In genomic region chr11:116022256-116022780, GRCm38 (mm10) we compare ENCODE assay signal across 9 mouse cellular contexts. TPM values are rescaled to one million over a fixed set of nuclear protein-coding genes. Genes with fewer than 3 reads are reported as not detected.
A peak's percentile ranks its signal among the peaks of the same experiment; 100 is the strongest.
DNase-seq lines count a peak whose midpoint lies in the region; ATAC-seq and TF ChIP-seq lines count a peak whose summit lies in the region.
"Had no signal": no experiment of that assay in that cellular context is flagged by ENCODE, and none has a peak within 500 bp of the region (broad histone marks: within the 10 kb centered on the region; RNA-seq: fewer than 3 reads in every experiment).

No protein-coding gene starts in this region.

- TF ChIP-seq CTCF in thymus, adult 2 months (IDR thresholded peaks at IDR 0.05; ENCODE audit: borderline replicate concordance, control insufficient read depth, extremely low read depth, insufficient read depth, low read length, poor library complexity): no peak

- no peak overlapping the region for H3K27ac ChIP-seq in heart, embryonic 12.5 days (ENCODE audit: poor library complexity, severe bottlenecking)
- H3K27ac ChIP-seq in ES-E14 (ENCODE audit: insufficient read depth, low read depth, low read length, poor library complexity, severe bottlenecking) (no peak overlapping the region), macrophage (no peak overlapping the region)
- H3K27ac ChIP-seq in hindbrain, embryonic 10.5 days: no peak overlapping the region
- H3K27ac ChIP-seq in thymus, adult 2 months (ENCODE audit: control insufficient read depth, insufficient read depth, low read length): no peak overlapping the region

- peaks cover 18% of the 10 kb centered on the region for H3K36me3 ChIP-seq in heart, embryonic 12.5 days
- H3K36me3 ChIP-seq in ES-E14 (ENCODE audit: control insufficient read depth, insufficient read depth, low read length, poor library complexity, severe bottlenecking) (peaks cover 8% of the 10 kb centered on the region), macrophage (ENCODE audit: inconsistent target) (no peaks in the 10 kb centered on the region)
- peaks cover 25% of the 10 kb centered on the region for H3K36me3 ChIP-seq in hindbrain, embryonic 10.5 days
- H3K36me3 ChIP-seq in thymus, adult 2 months (ENCODE audit: control insufficient read depth, insufficient read depth, low read length): peaks cover 20% of the 10 kb centered on the region

- DNase-seq in heart, postnatal 4 days: no peak
- DNase-seq in ES-E14 (ENCODE audit: low read depth, low spot score): no peak
- no peak for DNase-seq in hindbrain, embryonic 10.5 days (ENCODE audit: low spot score)
- no peak for DNase-seq in thymus, adult 2 months
- no peak for DNase-seq in right cerebral cortex, adult 2 months (ENCODE audit: low spot score in 2 of 2)
- no peak for DNase-seq in embryo, embryonic 11 days

- 77% methylated on average over 4 of the region's 4 CpGs for WGBS in heart, embryonic 12.5 days
- 83% methylated on average over 4 of the region's 4 CpGs for WGBS in hindbrain, embryonic 10.5 days
- 35% methylated on average over 4 of the region's 4 CpGs for WGBS in macrophage (ENCODE audit: missing documents)
- WGBS in thymus, adult 2 months: 64% methylated on average over 4 of the region's 4 CpGs

- peaks cover 45% of the 10 kb centered on the region for H3K79me2 ChIP-seq in macrophage (ENCODE audit: inconsistent target)

- no peak for TF ChIP-seq POLR2A in thymus, adult 2 months (IDR thresholded peaks at IDR 0.05; ENCODE audit: control insufficient read depth, extremely low read depth, insufficient read depth, low read length, poor library complexity)

- H3K4me2 ChIP-seq in heart, embryonic 12.5 days: peak overlapping the region; percentile 53

- H3K9me3 ChIP-seq in heart, embryonic 12.5 days (replicated peaks): no peaks in the 10 kb centered on the region
- no peaks in the 10 kb centered on the region for H3K9me3 ChIP-seq in ES-E14 (ENCODE audit: control insufficient read depth, insufficient read depth, low read depth, low read length)
- H3K9me3 ChIP-seq in hindbrain, embryonic 10.5 days: no peaks in the 10 kb centered on the region

- no peak overlapping the region for H3K9ac ChIP-seq in heart, embryonic 12.5 days
- H3K9ac ChIP-seq in ES-E14 (ENCODE audit: insufficient read depth, low read depth, low read length, poor library complexity, severe bottlenecking): no peak overlapping the region

- H3K4me1 ChIP-seq in heart, embryonic 12.5 days (replicated peaks): no peaks in the 10 kb centered on the region
- H3K4me1 ChIP-seq in ES-E14 (ENCODE audit: control insufficient read depth in 2 of 2, insufficient read depth in 2 of 2, low read length in 2 of 2, poor library complexity in 1 of 2): no peaks in the 10 kb centered on the region
- peaks cover 6% of the 10 kb centered on the region; the same call in 1 of the 2 replicates for H3K4me1 ChIP-seq in hindbrain, embryonic 10.5 days (replicated peaks)
- peaks cover 2% of the 10 kb centered on the region; the same call in 1 of the 2 replicates for H3K4me1 ChIP-seq in thymus, adult 2 months (replicated peaks; ENCODE audit: control insufficient read depth, insufficient read depth, low read length)

- in situ Hi-C loops in ES-E14 (cut with MboI; ENCODE audit: low sequenced_read_pairs in 2 of 2, unreplicated experiment in 2 of 2): no loop called here

- H3K27me3 ChIP-seq in heart, embryonic 12.5 days (replicated peaks): no peaks in the 10 kb centered on the region
- H3K27me3 ChIP-seq in hindbrain, embryonic 10.5 days (ENCODE audit: insufficient read depth, poor library complexity, severe bottlenecking): no peaks in the 10 kb centered on the region
- no peaks in the 10 kb centered on the region for H3K27me3 ChIP-seq in thymus, adult 2 months (ENCODE audit: control insufficient read depth, insufficient read depth, low read length)
- H3K27me3 ChIP-seq: Patski had no signal

- no peak for ATAC-seq in heart, embryonic 12.5 days (ENCODE audit: insufficient number of reproducible peaks, low FRiP score)

- H3K4me3 ChIP-seq in heart, embryonic 12.5 days: peak overlapping the region; percentile 40
- H3K4me3 ChIP-seq in ES-E14 (ENCODE audit: insufficient read depth in 1 of 2, low read depth in 1 of 2, low read length in 2 of 2, poor library complexity in 1 of 2, severe bottlenecking in 1 of 2) (peak overlapping the region in 1 of 2 experiments; percentile 2; a peak in 1 of 4 replicates), macrophage (ENCODE audit: inconsistent target) (peak overlapping the region; percentile 72)
- H3K4me3 ChIP-seq in hindbrain, embryonic 10.5 days: peak overlapping the region; percentile 81
- no peak overlapping the region for H3K4me3 ChIP-seq in thymus, adult 2 months (ENCODE audit: control insufficient read depth, insufficient read depth, low read length)

TF ChIP-seq in ES-E14, 5 proteins besides CTCF, POLR2A, EP300 and RAD21:
- TF ChIP-seq CHD2 (IDR thresholded peaks at IDR 0.05; ENCODE audit: low read depth, low read length) (peak; percentile 13; the same call in 1 of the 2 replicates), ZC3H11A (IDR thresholded peaks at IDR 0.05; ENCODE audit: borderline replicate concordance, low read depth, low read length) (no peak)
TF ChIP-seq in ES-E14: peak in this region for 1.

RNA-seq across cellular contexts. Expression of gene H3f3b, which starts 5.4 kb away (rescaled TPM):
- polyA plus RNA-seq in heart, embryonic 12.5 days (2016; fragmentation: Nextera tagmentation; extraction: Ambion mirVana): 742 and 759 TPM in 2 replicates
- total RNA-seq in heart, postnatal 4 days (2021): 100 to 1,000 TPM; 466 to 502 TPM
- 504 and 729 TPM in 2 replicates for total RNA-seq in ES-E14 (2012; rRNA removed)
- polyA plus RNA-seq in hindbrain, embryonic 10.5 days (2016; fragmentation: Nextera tagmentation; extraction: Ambion mirVana): 1,623 and 1,834 TPM in 2 replicates
- 1,000 to 10,000 TPM in 6 of 26 experiments, 100 to 1,000 TPM in 20; 278 to 1,753 (median 620) TPM for total RNA-seq in macrophage (2018; cell fraction: chromatin; rRNA removed)
- total RNA-seq in macrophage (2018; cell fraction: cytosol; rRNA removed): 1,000 to 10,000 TPM in 10 of 26 experiments, 100 to 1,000 TPM in 16; 554 to 1,427 (median 908) TPM
- 1,000 to 10,000 TPM in 14 of 26 experiments, 100 to 1,000 TPM in 12; 418 to 2,195 (median 1,050) TPM for total RNA-seq in macrophage (2018; cell fraction: nucleus; rRNA removed)
- 470 to 740 TPM (median 693 TPM) in 3 replicates for polyA plus RNA-seq in macrophage (2018)
- polyA plus RNA-seq in thymus, adult 2 months (2012; rRNA removed): 484 and 567 TPM in 2 replicates

RNA-seq across cellular contexts. Expression of gene Unk, which starts 7.8 kb away (rescaled TPM):
- polyA plus RNA-seq in heart, embryonic 12.5 days (2016; fragmentation: Nextera tagmentation; extraction: Ambion mirVana): 31.8 and 32.3 TPM in 2 replicates
- 10 to 100 TPM; 22.3 to 25.0 TPM for total RNA-seq in heart, postnatal 4 days (2021)
- 32.5 and 39.6 TPM in 2 replicates for total RNA-seq in ES-E14 (2012; rRNA removed)
- 47.7 and 51.3 TPM in 2 replicates for polyA plus RNA-seq in hindbrain, embryonic 10.5 days (2016; fragmentation: Nextera tagmentation; extraction: Ambion mirVana)
- total RNA-seq in macrophage (2018; cell fraction: chromatin; rRNA removed): 100 to 1,000 TPM in 17 of 26 experiments, 10 to 100 TPM in 9; 40.7 to 159 (median 109) TPM
- total RNA-seq in macrophage (2018; cell fraction: cytosol; rRNA removed): 10 to 100 TPM in 23 of 26 experiments, 1 to 10 TPM in 3; 6.1 to 21.7 (median 15.6) TPM
- total RNA-seq in macrophage (2018; cell fraction: nucleus; rRNA removed): 100 to 1,000 TPM in 1 of 26 experiments, 10 to 100 TPM in 25; 31.9 to 100 (median 64.9) TPM
- 12.2 to 20.0 TPM (median 19.4 TPM) in 3 replicates for polyA plus RNA-seq in macrophage (2018)
- 121 and 123 TPM in 2 replicates for polyA plus RNA-seq in thymus, adult 2 months (2012; rRNA removed)

RNA-seq across cellular contexts. Expression of gene Galk1, which starts 9.8 kb away (rescaled TPM):
- 151 and 152 TPM in 2 replicates for polyA plus RNA-seq in heart, embryonic 12.5 days (2016; fragmentation: Nextera tagmentation; extraction: Ambion mirVana)
- 10 to 100 TPM; 52.9 to 54.3 TPM for total RNA-seq in heart, postnatal 4 days (2021)
- 144 and 195 TPM in 2 replicates for total RNA-seq in ES-E14 (2012; rRNA removed)
- polyA plus RNA-seq in hindbrain, embryonic 10.5 days (2016; fragmentation: Nextera tagmentation; extraction: Ambion mirVana): 184 and 204 TPM in 2 replicates
- total RNA-seq in macrophage (2018; cell fraction: chromatin; rRNA removed): 1 to 10 TPM in 22 of 26 experiments, under 1 TPM in 3, not detected in 1; 0.65 to 9.0 (median 2.3) TPM
- total RNA-seq in macrophage (2018; cell fraction: cytosol; rRNA removed): 10 to 100 TPM in 13 of 26 experiments, 1 to 10 TPM in 13; 5.4 to 20.0 (median 10.4) TPM
- total RNA-seq in macrophage (2018; cell fraction: nucleus; rRNA removed): 10 to 100 TPM in 1 of 26 experiments, 1 to 10 TPM in 25; 1.3 to 14.1 (median 3.7) TPM
- polyA plus RNA-seq in macrophage (2018): 7.6 to 30.8 TPM (median 14.0 TPM) in 3 replicates
- polyA plus RNA-seq in thymus, adult 2 months (2012; rRNA removed): 110 and 133 TPM in 2 replicates

RNA-seq across cellular contexts. Expression of gene Itgb4, which starts 47.8 kb away (rescaled TPM):
- 2.0 and 2.7 TPM in 2 replicates for polyA plus RNA-seq in heart, embryonic 12.5 days (2016; fragmentation: Nextera tagmentation; extraction: Ambion mirVana)
- total RNA-seq in heart, postnatal 4 days (2021): 1 to 10 TPM; 5.0 to 5.4 TPM
- total RNA-seq in ES-E14 (2012; rRNA removed): 9.6 and 26.3 TPM in 2 replicates
- 0.92 and 0.94 TPM in 2 replicates for polyA plus RNA-seq in hindbrain, embryonic 10.5 days (2016; fragmentation: Nextera tagmentation; extraction: Ambion mirVana)
- total RNA-seq in macrophage (2018; cell fraction: chromatin; rRNA removed): under 1 TPM in 1 of 26 experiments, not detected in 25; 0.13 TPM
- total RNA-seq in macrophage (2018; cell fraction: cytosol; rRNA removed): under 1 TPM in 19 of 26 experiments, not detected in 7; 0.03 to 0.07 (median 0.04) TPM
- total RNA-seq in macrophage (2018; cell fraction: nucleus; rRNA removed): under 1 TPM in 2 of 26 experiments, not detected in 24; 0.12 to 0.17 TPM
- polyA plus RNA-seq in macrophage (2018): not detected in 3 replicates
- polyA plus RNA-seq in thymus, adult 2 months (2012; rRNA removed): 19.8 and 20.8 TPM in 2 replicates

RNA-seq across cellular contexts. Expression of gene Unc13d, which starts 55.4 kb away (rescaled TPM):
- 2.2 and 2.5 TPM in 2 replicates for polyA plus RNA-seq in heart, embryonic 12.5 days (2016; fragmentation: Nextera tagmentation; extraction: Ambion mirVana)
- under 1 TPM; 0.88 to 0.95 TPM for total RNA-seq in heart, postnatal 4 days (2021)
- 13.3 and 14.2 TPM in 2 replicates for total RNA-seq in ES-E14 (2012; rRNA removed)
- 3.1 and 4.5 TPM in 2 replicates for polyA plus RNA-seq in hindbrain, embryonic 10.5 days (2016; fragmentation: Nextera tagmentation; extraction: Ambion mirVana)
- total RNA-seq in macrophage (2018; cell fraction: chromatin; rRNA removed): 100 to 1,000 TPM in 2 of 26 experiments, 10 to 100 TPM in 24; 14.8 to 119 (median 60.6) TPM
- total RNA-seq in macrophage (2018; cell fraction: cytosol; rRNA removed): 10 to 100 TPM; 15.6 to 40.0 (median 25.6) TPM
- 10 to 100 TPM; 11.9 to 57.1 (median 36.5) TPM for total RNA-seq in macrophage (2018; cell fraction: nucleus; rRNA removed)
- 10.9 to 18.9 TPM (median 16.8 TPM) in 3 replicates for polyA plus RNA-seq in macrophage (2018)
- 95.3 and 98.6 TPM in 2 replicates for polyA plus RNA-seq in thymus, adult 2 months (2012; rRNA removed)
